ENCODE assay signal across 14 mouse cellular contexts in the genomic region with DNA sequence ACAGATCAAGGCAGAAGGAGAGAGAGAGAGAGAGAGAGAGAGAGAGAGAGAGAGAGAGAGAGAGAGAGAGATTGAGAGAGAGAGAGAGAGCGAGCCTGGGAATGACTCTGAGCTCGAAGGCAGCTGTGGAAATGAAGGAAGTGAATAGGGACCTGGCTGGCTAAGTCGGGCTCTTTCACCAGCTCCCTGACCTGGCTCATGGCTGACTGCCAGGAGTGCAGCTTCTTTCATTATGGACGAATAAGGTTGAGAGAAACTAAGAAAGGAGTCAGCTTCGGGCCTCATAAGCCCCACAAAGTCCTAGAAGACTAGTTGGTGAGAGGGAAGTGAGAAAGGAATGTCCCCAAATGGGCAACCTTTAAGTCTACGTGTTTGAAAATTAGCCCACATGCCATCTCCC. TPM values are rescaled to one million over a fixed set of nuclear protein-coding genes. Genes with fewer than 3 reads are reported as not detected.
DNase-seq lines count a peak whose midpoint lies in the region; ATAC-seq and TF ChIP-seq lines count a peak whose summit lies in the region.
"Had no signal": no experiment of that assay in that cellular context is flagged by ENCODE, and none has a peak within 500 bp of the region (broad histone marks: within the 10 kb centered on the region; RNA-seq: fewer than 3 reads in every experiment).

No protein-coding gene starts in this region.

- no peak overlapping the region for H3K4me2 ChIP-seq in heart, embryonic 13.5 days
- no peak overlapping the region for H3K4me2 ChIP-seq in lung, postnatal 0 days (replicated peaks; ENCODE audit: low read depth, low read length)
- no peak overlapping the region for H3K4me2 ChIP-seq in heart, embryonic 11.5 days
- H3K4me2 ChIP-seq: forebrain, embryonic 12.5 days; limb, embryonic 15.5 days; neural tube, embryonic 13.5 days had no signal

- H3K36me3 ChIP-seq in heart, embryonic 13.5 days: no peaks in the 10 kb centered on the region
- H3K36me3 ChIP-seq in heart, adult 2 months (ENCODE audit: control insufficient read depth, insufficient read depth, low read length): no peaks in the 10 kb centered on the region
- H3K36me3 ChIP-seq in lung, postnatal 0 days (ENCODE audit: insufficient read depth, low read length): no peaks in the 10 kb centered on the region
- no peaks in the 10 kb centered on the region for H3K36me3 ChIP-seq in heart, embryonic 11.5 days (ENCODE audit: control insufficient read depth, insufficient read depth, low read length)
- H3K36me3 ChIP-seq: forebrain, embryonic 12.5 days; limb, embryonic 15.5 days; neural tube, embryonic 13.5 days had no signal

- 25% methylated on average over 6 of the region's 6 CpGs for WGBS in heart, embryonic 13.5 days
- WGBS in heart, adult 2 months: 33% methylated on average over 6 of the region's 6 CpGs
- 20% methylated on average over 6 of the region's 6 CpGs for WGBS in lung, postnatal 0 days
- WGBS in heart, embryonic 11.5 days (ENCODE audit: insufficient replicate concordance): 27% methylated on average over 6 of the region's 6 CpGs

- no peaks in the 10 kb centered on the region for H3K27me3 ChIP-seq in heart, embryonic 13.5 days (replicated peaks)
- no peaks in the 10 kb centered on the region for H3K27me3 ChIP-seq in heart, adult 2 months (ENCODE audit: control insufficient read depth, insufficient read depth, low read length)
- H3K27me3 ChIP-seq in lung, postnatal 0 days (replicated peaks; ENCODE audit: insufficient read depth, low read length): no peaks in the 10 kb centered on the region
- H3K27me3 ChIP-seq in heart, embryonic 11.5 days (ENCODE audit: control insufficient read depth, insufficient read depth, low read length): no peaks in the 10 kb centered on the region
- H3K27me3 ChIP-seq: limb, embryonic 15.5 days; neural tube, embryonic 13.5 days had no signal

- no peak for TF ChIP-seq POLR2A in heart, adult 2 months (IDR thresholded peaks at IDR 0.05; ENCODE audit: insufficient read depth, low read depth, low read length)
- TF ChIP-seq POLR2A in cortical plate, adult 2 months (IDR thresholded peaks at IDR 0.05; ENCODE audit: extremely low read depth, insufficient read depth, low read length): no peak

- H3K27ac ChIP-seq in heart, embryonic 13.5 days (replicated peaks): no peak overlapping the region
- no peak overlapping the region for H3K27ac ChIP-seq in heart, adult 2 months
- no peak overlapping the region for H3K27ac ChIP-seq in lung, postnatal 0 days (ENCODE audit: low read length)
- H3K27ac ChIP-seq in cortical plate, adult 2 months (ENCODE audit: insufficient read depth, low read length): peak overlapping the region; percentile 82
- no peak overlapping the region for H3K27ac ChIP-seq in heart, embryonic 11.5 days (ENCODE audit: low read depth, low read length)
- H3K27ac ChIP-seq: forebrain, embryonic 12.5 days; limb, embryonic 15.5 days; neural tube, embryonic 13.5 days had no signal

- intact Hi-C loops in heart, adult 2 months (cut with DNase I): no loop called here

- H3K4me1 ChIP-seq in heart, embryonic 13.5 days: peaks cover 7% of the 10 kb centered on the region
- no peaks in the 10 kb centered on the region for H3K4me1 ChIP-seq in heart, adult 2 months (ENCODE audit: control insufficient read depth, insufficient read depth, low read length)
- H3K4me1 ChIP-seq in lung, postnatal 0 days (ENCODE audit: insufficient read depth, low read depth, low read length): no peaks in the 10 kb centered on the region
- peaks cover 1% of the 10 kb centered on the region; the same call in 1 of the 2 replicates for H3K4me1 ChIP-seq in cortical plate, adult 2 months (ENCODE audit: control insufficient read depth, insufficient read depth, low read length)
- H3K4me1 ChIP-seq in heart, embryonic 11.5 days (ENCODE audit: control insufficient read depth, insufficient read depth, low read length): no peaks in the 10 kb centered on the region
- H3K4me1 ChIP-seq: limb, embryonic 15.5 days had no signal

- no peak for TF ChIP-seq EP300 in heart, adult 2 months (IDR thresholded peaks at IDR 0.05; ENCODE audit: insufficient read depth, low read depth, low read length)
- no peak for TF ChIP-seq EP300 in lung, postnatal 0 days (IDR thresholded peaks at IDR 0.05)

- no peaks in the 10 kb centered on the region for H3K79me2 ChIP-seq in heart, adult 2 months (replicated peaks; ENCODE audit: control insufficient read depth, insufficient read depth, low read length)

- DNase-seq in heart, adult 2 months: no peak
- DNase-seq in lung, postnatal 14 days: peak; percentile 8
- no peak for DNase-seq in lung, postnatal 0 days (ENCODE audit: low spot score)
- DNase-seq in kidney, postnatal 36 days: peak; percentile 57 to 79
- DNase-seq: gastrocnemius, postnatal 25 days; lung, postnatal 36 days had no signal

- H3K4me3 ChIP-seq in heart, embryonic 13.5 days: no peak overlapping the region
- no peak overlapping the region for H3K4me3 ChIP-seq in heart, adult 2 months
- H3K4me3 ChIP-seq in lung, postnatal 0 days (ENCODE audit: low read depth, low read length): no peak overlapping the region
- no peak overlapping the region for H3K4me3 ChIP-seq in cortical plate, adult 2 months (ENCODE audit: insufficient read depth, low read length)
- H3K4me3 ChIP-seq in heart, embryonic 11.5 days (ENCODE audit: low read depth, low read length): no peak overlapping the region
- H3K4me3 ChIP-seq: forebrain, embryonic 12.5 days; limb, embryonic 15.5 days; neural tube, embryonic 13.5 days had no signal

- no peak for ATAC-seq in heart, embryonic 13.5 days (ENCODE audit: extremely low read depth, insufficient number of reproducible peaks, low FRiP score, low TSS enrichment)
- ATAC-seq in lung, postnatal 0 days: no peak
- ATAC-seq in heart, embryonic 11.5 days (replicated peaks; ENCODE audit: insufficient number of reproducible peaks, low FRiP score, low TSS enrichment): no peak
- ATAC-seq: inflammation-experienced regulatory T-cells, adult 6 months; midbrain, embryonic 16.5 days had no signal

- no peaks in the 10 kb centered on the region for H3K9me3 ChIP-seq in heart, embryonic 13.5 days
- H3K9me3 ChIP-seq in lung, postnatal 0 days (ENCODE audit: low read length): no peaks in the 10 kb centered on the region
- no peaks in the 10 kb centered on the region for H3K9me3 ChIP-seq in heart, embryonic 11.5 days (replicated peaks; ENCODE audit: control insufficient read depth, low read length)
- H3K9me3 ChIP-seq: forebrain, embryonic 12.5 days; limb, embryonic 15.5 days; neural tube, embryonic 13.5 days had no signal

- 0 out of 2 replicates have a peak overlapping the region, but pooled peaks have one; percentile 14 for H3K9ac ChIP-seq in heart, embryonic 13.5 days
- H3K9ac ChIP-seq in heart, adult 2 months (ENCODE audit: low read depth, low read length): no peak overlapping the region
- no peak overlapping the region for H3K9ac ChIP-seq in lung, postnatal 0 days (replicated peaks; ENCODE audit: low read depth)
- no peak overlapping the region for H3K9ac ChIP-seq in heart, embryonic 11.5 days (ENCODE audit: low read depth, low read length)
- H3K9ac ChIP-seq: forebrain, embryonic 12.5 days; limb, embryonic 15.5 days; neural tube, embryonic 13.5 days had no signal

- no peak for TF ChIP-seq CTCF in heart, adult 2 months (IDR thresholded peaks at IDR 0.05)
- TF ChIP-seq CTCF in lung, postnatal 0 days (IDR thresholded peaks at IDR 0.05): no peak
- no peak for TF ChIP-seq CTCF in cortical plate, adult 2 months (IDR thresholded peaks at IDR 0.05; ENCODE audit: extremely low read depth, insufficient read depth, low read length)

RNA-seq across cellular contexts. Expression of a gene that starts 34.0 kb away (rescaled TPM):
- 50.0 and 55.7 TPM in 2 replicates for polyA plus RNA-seq in heart, embryonic 13.5 days (2015; fragmentation: Nextera tagmentation; extraction: Ambion mirVana)
- total RNA-seq in heart, adult 2 months (2021): 100 to 1,000 TPM; 154 to 186 TPM
- polyA plus RNA-seq in heart, adult 2 months (2012; rRNA removed): 190 and 211 TPM in 2 replicates
- polyA plus RNA-seq in lung, postnatal 0 days (2015; fragmentation: Nextera tagmentation; extraction: Ambion mirVana): 57.1 and 57.5 TPM in 2 replicates
- polyA plus RNA-seq in cortical plate, adult 2 months (2012; rRNA removed): 93.2 and 93.3 TPM in 2 replicates
- 53.8 and 62.2 TPM in 2 replicates for polyA plus RNA-seq in heart, embryonic 11.5 days (2014; fragmentation: Nextera tagmentation; extraction: Ambion mirVana)

RNA-seq across cellular contexts. Expression of a gene that starts 38.1 kb away (rescaled TPM):
- 74.7 and 80.5 TPM in 2 replicates for polyA plus RNA-seq in heart, embryonic 13.5 days (2015; fragmentation: Nextera tagmentation; extraction: Ambion mirVana)
- total RNA-seq in heart, adult 2 months (2021): 10 to 100 TPM; 17.5 to 24.0 TPM
- 18.0 and 21.0 TPM in 2 replicates for polyA plus RNA-seq in heart, adult 2 months (2012; rRNA removed)
- 162 and 168 TPM in 2 replicates for polyA plus RNA-seq in lung, postnatal 0 days (2015; fragmentation: Nextera tagmentation; extraction: Ambion mirVana)
- polyA plus RNA-seq in cortical plate, adult 2 months (2012; rRNA removed): 30.9 and 32.1 TPM in 2 replicates
- polyA plus RNA-seq in heart, embryonic 11.5 days (2014; fragmentation: Nextera tagmentation; extraction: Ambion mirVana): 71.2 and 74.7 TPM in 2 replicates
- polyA plus RNA-seq: inflammation-experienced regulatory T-cells, adult 6 months had no signal

Comparison
In these comparisons a context has a peak if more than half of its experiments do, and no peak if none do; other contexts are left out.
1. DNase-seq: peak in lung, postnatal 14 days (single experiment) and kidney, postnatal 36 days (2 of 2); none in heart, adult 2 months (0 of 2) and lung, postnatal 0 days (single experiment).